Mouse (Mus musculus): ENCODE measurements at regions not wholly inside any gene's neighbourhood (a gene's known extent, or its start where the extent isn't known, plus 50 kb on each side); places are given as distances from the start of the nearest gene placed in this dataset.

GRCm38 (mm10) chr3:22331240-22331639 lies 254.8 kb downstream of the Tbl1xr1 start:
- no peaks in the 10 kb centered on the region for H3K36me3 ChIP-seq (ENCODE audit: control insufficient read depth, insufficient read depth, low read length, poor library complexity, severe bottlenecking)
- H3K27me3 ChIP-seq (ENCODE audit: control insufficient read depth, insufficient read depth, low read length, poor library complexity, severe bottlenecking): no peaks in the 10 kb centered on the region; the same call in 1 of the 2 replicates
- H3K4me1 ChIP-seq (ENCODE audit: control insufficient read depth, insufficient read depth, low read length): no peaks in the 10 kb centered on the region
- H3K4me3 ChIP-seq (ENCODE audit: low read depth, low read length): no peak overlapping the region
- H3K9ac ChIP-seq (ENCODE audit: low read depth, poor library complexity, severe bottlenecking): no peak overlapping the region
- H3K27ac ChIP-seq (ENCODE audit: insufficient read depth, low read length): no peak overlapping the region
- TF ChIP-seq CTCF (IDR thresholded peaks at IDR 0.05; ENCODE audit: low read depth, low read length): no peak
- TF ChIP-seq POLR2A (IDR thresholded peaks at IDR 0.05; ENCODE audit: insufficient read depth, low read length): no peak
- TF ChIP-seq EP300 (IDR thresholded peaks at IDR 0.05; ENCODE audit: insufficient read depth, low read depth, low read length): no peak
- 0 out of 2 replicates have a peak, but pooled peaks cover 4% of the 10 kb centered on the region for H3K9me3 ChIP-seq (replicated peaks; ENCODE audit: control insufficient read depth, insufficient read depth, low read length, poor library complexity, severe bottlenecking)

Data from ES-Bruce4 (cell line).